Mouse (Mus musculus): Measurements from ENCODE around the gene Adora2b. TPM values are rescaled to one million over a fixed set of nuclear protein-coding genes. Genes with fewer than 3 reads are reported as not detected.

Gene Adora2b
- polyA plus RNA-seq, 1 experiment from 2014 or later: 2.9 TPM

GRCm38 (mm10) chr11:62240631-62241261, 8.0 kb upstream of the Adora2b start:
- H3K9me3 ChIP-seq: no peaks in the 10 kb centered on the region
- 80% methylated on average over 12 of the region's 12 CpGs for WGBS

GRCm38 (mm10) chr11:62243871-62244270, 4.9 kb upstream of the Adora2b start:
- Histone ChIP-seq H3K9ac (no peak overlapping the region), H3K36me3 (replicated peaks) (no peaks in the 10 kb centered on the region), H3K27me3 (replicated peaks) (peaks cover 5% of the 10 kb centered on the region; the same call in 1 of the 2 replicates), H3K4me2 (no peak overlapping the region), H3K4me1 (peaks cover 5% of the 10 kb centered on the region; the same call in 1 of the 2 replicates), H3K4me3 (no peak overlapping the region), H3K9me3 (no peaks in the 10 kb centered on the region), H3K27ac (no peak overlapping the region)
- WGBS: 91% methylated on average over 8 of the region's 8 CpGs
- ATAC-seq (replicated peaks): no peak

More at GRCm38 (mm10) chr11:62240631-62241261, 8.0 kb upstream of the Adora2b start:
- no peak overlapping the region for H3K27ac ChIP-seq
- H3K4me1 ChIP-seq: no peaks in the 10 kb centered on the region
- H3K4me3 ChIP-seq: no peak overlapping the region
- no peak overlapping the region for H3K4me2 ChIP-seq
- no peak for ATAC-seq (replicated peaks)
- H3K9ac ChIP-seq: no peak overlapping the region
- H3K36me3 ChIP-seq (replicated peaks): no peaks in the 10 kb centered on the region
- H3K27me3 ChIP-seq (replicated peaks): no peaks in the 10 kb centered on the region

GRCm38 (mm10) chr11:62244471-62244870, 4.3 kb upstream of the Adora2b start:
- Histone ChIP-seq H3K9me3 (no peaks in the 10 kb centered on the region), H3K4me2 (no peak overlapping the region), H3K27ac (no peak overlapping the region), H3K27me3 (replicated peaks) (peaks cover 11% of the 10 kb centered on the region), H3K36me3 (replicated peaks) (no peaks in the 10 kb centered on the region), H3K4me1 (peaks cover 9% of the 10 kb centered on the region), H3K4me3 (no peak overlapping the region), H3K9ac (no peak overlapping the region)
- WGBS: 92% methylated on average over 4 of the region's 4 CpGs
- ATAC-seq (replicated peaks): no peak

- Histone ChIP-seq H3K9ac (peak overlapping the region; percentile 53), H3K36me3 (replicated peaks) (no peaks in the 10 kb centered on the region), H3K4me2 (peak overlapping the region; percentile 99), H3K4me1 (peaks cover 13% of the 10 kb centered on the region), H3K27me3 (replicated peaks) (peaks cover 30% of the 10 kb centered on the region), H3K9me3 (no peaks in the 10 kb centered on the region), H3K4me3 (peak overlapping the region; percentile 86), H3K27ac (no peak overlapping the region)
- ATAC-seq (replicated peaks): no peak
- 39% methylated on average over 18 of the region's 18 CpGs for WGBS
These were observed 904 bp upstream of the Adora2b start for GRCm38 (mm10) chr11:62247759-62248400.

GRCm38 (mm10) chr11:62249266-62250037, 668 bp downstream of the Adora2b start:
- 2% methylated on average over 35 of the region's 35 CpGs for WGBS
- no peak overlapping the region for H3K27ac ChIP-seq
- peaks cover 30% of the 10 kb centered on the region for H3K27me3 ChIP-seq (replicated peaks)
- H3K4me1 ChIP-seq: peaks cover 13% of the 10 kb centered on the region
- peak overlapping the region; percentile 86 for H3K4me3 ChIP-seq
- ATAC-seq (replicated peaks): peak; percentile 53; the same call in 1 of the 2 replicates
- peak overlapping the region; percentile 53 for H3K9ac ChIP-seq
- no peaks in the 10 kb centered on the region for H3K9me3 ChIP-seq
- H3K36me3 ChIP-seq (replicated peaks): no peaks in the 10 kb centered on the region
- H3K4me2 ChIP-seq: peak overlapping the region; percentile 99

- ATAC-seq (replicated peaks): no peak
- Histone ChIP-seq H3K4me3 (no peak overlapping the region), H3K27me3 (replicated peaks) (peaks cover 30% of the 10 kb centered on the region), H3K36me3 (replicated peaks) (no peaks in the 10 kb centered on the region), H3K4me1 (peaks cover 13% of the 10 kb centered on the region), H3K4me2 (peak overlapping the region; percentile 4; the same call in 1 of the 2 replicates), H3K9me3 (no peaks in the 10 kb centered on the region), H3K27ac (no peak overlapping the region), H3K9ac (no peak overlapping the region)
- 79% methylated on average over 11 of the region's 11 CpGs for WGBS
These were observed 2.3 kb downstream of the Adora2b start for GRCm38 (mm10) chr11:62251047-62251446.

GRCm38 (mm10) chr11:62253380-62253779, 4.6 kb downstream of the Adora2b start:
- Histone ChIP-seq H3K27me3 (replicated peaks) (peaks cover 28% of the 10 kb centered on the region), H3K27ac (no peak overlapping the region), H3K9ac (no peak overlapping the region), H3K4me1 (peaks cover 9% of the 10 kb centered on the region), H3K4me3 (no peak overlapping the region), H3K4me2 (no peak overlapping the region), H3K9me3 (no peaks in the 10 kb centered on the region), H3K36me3 (replicated peaks) (no peaks in the 10 kb centered on the region)
- WGBS: 73% methylated on average over 5 of the region's 5 CpGs
- no peak for ATAC-seq (replicated peaks)

- no peak for ATAC-seq (replicated peaks)
- WGBS: 46% methylated on average over 5 of the region's 5 CpGs
- H3K9me3 ChIP-seq: no peaks in the 10 kb centered on the region
- H3K4me3 ChIP-seq: no peak overlapping the region
- no peak overlapping the region for H3K27ac ChIP-seq
- H3K9ac ChIP-seq: no peak overlapping the region
- no peaks in the 10 kb centered on the region for H3K4me1 ChIP-seq
- no peak overlapping the region for H3K4me2 ChIP-seq
- no peaks in the 10 kb centered on the region for H3K36me3 ChIP-seq (replicated peaks)
- H3K27me3 ChIP-seq (replicated peaks): no peaks in the 10 kb centered on the region
These were observed 10.4 kb downstream of the Adora2b start for GRCm38 (mm10) chr11:62259214-62259613.

GRCm38 (mm10) chr11:62263599-62263998, 14.8 kb downstream of the Adora2b start:
- 81% methylated on average over 7 of the region's 7 CpGs for WGBS
- Histone ChIP-seq H3K4me2 (no peak overlapping the region), H3K9me3 (no peaks in the 10 kb centered on the region), H3K36me3 (replicated peaks) (no peaks in the 10 kb centered on the region), H3K27ac (no peak overlapping the region), H3K4me3 (no peak overlapping the region), H3K27me3 (replicated peaks) (no peaks in the 10 kb centered on the region), H3K9ac (no peak overlapping the region), H3K4me1 (peaks cover 10% of the 10 kb centered on the region)
- no peak for ATAC-seq (replicated peaks)

- Histone ChIP-seq H3K36me3 (replicated peaks) (no peaks in the 10 kb centered on the region), H3K4me3 (no peak overlapping the region), H3K9ac (no peak overlapping the region), H3K4me2 (no peak overlapping the region), H3K9me3 (no peaks in the 10 kb centered on the region), H3K27me3 (replicated peaks) (no peaks in the 10 kb centered on the region), H3K4me1 (peaks cover 10% of the 10 kb centered on the region), H3K27ac (no peak overlapping the region)
- ATAC-seq (replicated peaks): no peak
- 72% methylated on average over 7 of the region's 7 CpGs for WGBS
These were observed 15.2 kb downstream of the Adora2b start for GRCm38 (mm10) chr11:62264018-62264417.

- Histone ChIP-seq H3K9ac (no peak overlapping the region), H3K27ac (no peak overlapping the region), H3K4me1 (peaks cover 14% of the 10 kb centered on the region), H3K4me3 (no peak overlapping the region), H3K36me3 (replicated peaks) (no peaks in the 10 kb centered on the region), H3K27me3 (replicated peaks) (no peaks in the 10 kb centered on the region), H3K9me3 (no peaks in the 10 kb centered on the region), H3K4me2 (no peak overlapping the region)
- no peak for ATAC-seq (replicated peaks)
- WGBS: 44% methylated on average over 7 of the region's 7 CpGs
These were observed 16.9 kb downstream of the Adora2b start for GRCm38 (mm10) chr11:62265642-62266041.

- Histone ChIP-seq H3K27ac (no peak overlapping the region), H3K4me3 (no peak overlapping the region), H3K9ac (no peak overlapping the region), H3K27me3 (replicated peaks) (no peaks in the 10 kb centered on the region), H3K4me1 (peaks cover 15% of the 10 kb centered on the region), H3K9me3 (no peaks in the 10 kb centered on the region), H3K36me3 (replicated peaks) (no peaks in the 10 kb centered on the region), H3K4me2 (no peak overlapping the region)
- 39% methylated on average over 17 of the region's 17 CpGs for whole genome bisulfite sequencing
- no peak for ATAC-seq (replicated peaks)
These were observed 17.9 kb downstream of the Adora2b start for GRCm38 (mm10) chr11:62266466-62267214.
